Mouse (Mus musculus): ENCODE data around the gene Pjvk.

- TF ChIP-seq MAFK (IDR thresholded peaks at IDR 0.05; ENCODE audit: insufficient read depth, low read depth, low read length), result no peak
- no peak for TF ChIP-seq HCFC1 (IDR thresholded peaks at IDR 0.05; ENCODE audit: borderline replicate concordance, insufficient read depth, low read length)
- TF ChIP-seq ZNF384 (IDR thresholded peaks at IDR 0.05; ENCODE audit: low read depth, low read length), result no peak
- no peak for TF ChIP-seq CHD2 (IDR thresholded peaks at IDR 0.05; ENCODE audit: low read depth, low read length)
Observed at GRCm38 (mm10) chr2:76667200-76667599, 18.9 kb downstream of the Pjvk start.

Data from ES-E14 (cell line).